Mouse (Mus musculus) megakaryocyte, adult 5-6 weeks (primary cell): ENCODE results near the gene Rnf44. TPM values are rescaled to one million over a fixed set of nuclear protein-coding genes. Genes with fewer than 3 reads are reported as not detected.

ENCODE experiments used
- ATAC-seq: 2 replicates; pipeline ENCODE4 v1.8.0; 2016; ENCODE audit warnings: mild to moderate bottlenecking, inconsistent platforms; ENCODE audit not compliant: poor library complexity, severe bottlenecking
- total RNA-seq, 2 experiments: library from RNA; stranded (forward) in 1 of 2; stranded (reverse) in 1 of 2; fragments of 153-499, 151-499 nt in 1 of 2; fragments of 221-1000, 200-1000 nt in 1 of 2; gene quantifications; 2 replicates each; pipeline versions ENCODE4 v1.2.3 to v1.2.4; 2015 to 2017

Gene Rnf44
- total RNA-seq (2015) (70.0 and 71.3 TPM in 2 replicates), total RNA-seq (2017) (17.8 and 21.2 TPM in 2 replicates)

GRCm38 (mm10) chr13:54693558-54694347, at the start of gene Rnf44:
Gene Rnf44 (minus strand): TSS chr13:54693907.
- ATAC-seq = peak; percentile 88

- no peak for ATAC-seq
These were observed 44.5 kb upstream of the Rnf44 start for GRCm38 (mm10) chr13:54738213-54738601.

- no peak for ATAC-seq
These were observed 43.9 kb upstream of the Rnf44 start for GRCm38 (mm10) chr13:54737488-54738212.

GRCm38 (mm10) chr13:54736931-54737330, 43.2 kb upstream of the Rnf44 start:
- ATAC-seq = no peak

GRCm38 (mm10) chr13:54726131-54726530, 32.4 kb upstream of the Rnf44 start:
- no peak for ATAC-seq

- no peak for ATAC-seq
These were observed 29.4 kb upstream of the Rnf44 start for GRCm38 (mm10) chr13:54723143-54723542.

GRCm38 (mm10) chr13:54716916-54717315, 23.2 kb upstream of the Rnf44 start:
- ATAC-seq = peak; percentile 51; the same call in 1 of the 2 replicates

GRCm38 (mm10) chr13:54714996-54715395, 21.3 kb upstream of the Rnf44 start:
- ATAC-seq = no peak

- ATAC-seq = no peak
These were observed 20.7 kb upstream of the Rnf44 start for GRCm38 (mm10) chr13:54714393-54714792.

GRCm38 (mm10) chr13:54710866-54711265, 17.2 kb upstream of the Rnf44 start:
- no peak for ATAC-seq

- no peak for ATAC-seq
These were observed 11.2 kb upstream of the Rnf44 start for GRCm38 (mm10) chr13:54704890-54705289.

GRCm38 (mm10) chr13:54702507-54702906, 8.8 kb upstream of the Rnf44 start:
- ATAC-seq = peak; percentile 68; the same call in 1 of the 2 replicates

GRCm38 (mm10) chr13:54701243-54701642, 7.5 kb upstream of the Rnf44 start, which contains the start of gene Cdhr2:
Gene Cdhr2 (plus strand): TSS chr13:54701461.
- no peak for ATAC-seq

GRCm38 (mm10) chr13:54695479-54696230, 1.9 kb upstream of the Rnf44 start:
- no peak for ATAC-seq

- ATAC-seq = peak; percentile 51
These were observed 797 bp upstream of the Rnf44 start for GRCm38 (mm10) chr13:54694348-54695060.

GRCm38 (mm10) chr13:54692711-54693557, 773 bp downstream of the Rnf44 start:
- ATAC-seq = no peak

GRCm38 (mm10) chr13:54691737-54692136, 2.0 kb downstream of the Rnf44 start:
- peak; percentile 15 for ATAC-seq

- no peak for ATAC-seq
These were observed 3.5 kb downstream of the Rnf44 start for GRCm38 (mm10) chr13:54690151-54690740.
